Mouse (Mus musculus): Measurements from ENCODE around the gene Plscr2.

- no peak for TF ChIP-seq CTCF (IDR thresholded peaks at IDR 0.05; ENCODE audit: insufficient read depth, low read depth, low read length)
- TF ChIP-seq POLR2A (IDR thresholded peaks at IDR 0.05; ENCODE audit: insufficient read depth, low read depth, low read length) = no peak
These were observed 26.5 kb upstream of the Plscr2 start for GRCm38 (mm10) chr9:92248773-92249446.
